Mouse (Mus musculus) hindbrain, postnatal 0 days (tissue): Measurements from ENCODE around the gene Junb. TPM values are rescaled to one million over a fixed set of nuclear protein-coding genes. Genes with fewer than 3 reads are reported as not detected.

Experiments used
- ATAC-seq: fragments of 200-750 bp; cut with Nextera tagmentation; 2 replicates; pipeline ENCODE4 v1.8.0; 2017; ENCODE audit warnings: mild to moderate bottlenecking, moderate TSS enrichment, moderate library complexity
- DNase-seq: peaks from one replicate; pipeline ENCODE4 v3.0.0-alpha.2; 2015; ENCODE audit warnings: low spot score
- H3K27ac ChIP-seq: fragments of 300-500 bp; sonication (generic); 2 replicates; pipeline ENCODE4 v1.5.1; 2014; ENCODE audit warnings: mild to moderate bottlenecking
- H3K27me3 ChIP-seq: fragments of 300-500 bp; sonication (generic); 2 replicates; pipeline ENCODE4 v1.6.1; 2014; ENCODE audit warnings: low read length, mixed read lengths; ENCODE audit not compliant: insufficient read depth
- H3K36me3 ChIP-seq: fragments of 300-500 bp; sonication (generic); 2 replicates; pipeline ENCODE4 v1.6.1; 2014; ENCODE audit warnings: low read length, mixed read lengths; ENCODE audit not compliant: insufficient read depth
- H3K4me1 ChIP-seq: fragments of 300-500 bp; sonication (generic); 2 replicates; pipeline ENCODE4 v1.6.1; 2014; ENCODE audit warnings: antibody characterized with exemption, low read length, mixed read lengths; ENCODE audit not compliant: insufficient read depth
- H3K4me2 ChIP-seq: fragments of 300-500 bp; sonication (generic); 2 replicates; pipeline ENCODE4 v1.6.1; 2014; ENCODE audit warnings: low read depth, mild to moderate bottlenecking, low read length, moderate library complexity, mixed read lengths
- H3K4me3 ChIP-seq: fragments of 300-500 bp; sonication (generic); 2 replicates; pipeline ENCODE4 v1.5.1; 2014; ENCODE audit warnings: low read length
- H3K9ac ChIP-seq: fragments of 300-500 bp; sonication (generic); replicated peaks from 2 replicates; pipeline ENCODE4 v1.6.1; 2014; ENCODE audit warnings: mild to moderate bottlenecking, low read length, moderate library complexity, mixed read lengths
- H3K9me3 ChIP-seq: fragments of 300-500 bp; sonication (generic); 2 replicates; pipeline ENCODE4 v1.6.1; 2016; ENCODE audit warnings: low read length, mixed read lengths
- CTCF ChIP-seq: IDR thresholded peaks from 2 replicates; pipeline ENCODE4 v1.5.1; 2016; ENCODE audit warnings: antibody characterized with exemption, control low read depth, low read depth
- WGBS: fragments of 180-500 bp; shearing (Covaris S2); extraction: QIAGEN DNeasy Blood & Tissue Kit; methylation state at CpG from one replicate; pipeline ENCODE4 v1.1.7; 2014; 5-methylcytosine and 5-hydroxymethylcytosine counted together
- polyA plus RNA-seq: library from polyadenylated mRNA; unstranded; fragments of >200 nt; fragmentation: Nextera tagmentation; extraction: Ambion mirVana; gene quantifications from 2 replicates; pipeline ENCODE4 v1.2.1, GENCODE M21; 2015
- total RNA-seq: library from RNA; depleted of rRNA; stranded (reverse); fragments of >200 nt; gene quantifications from 2 replicates; pipeline ENCODE4 v1.2.3, GENCODE M21; 2014

Junb gene
- total and polyA plus RNA-seq, 2 experiments from 2014 or later: 7.9 to 17.8 TPM

- H3K9ac ChIP-seq: peak overlapping the region; percentile 95
- no peaks in the 10 kb centered on the region for H3K27me3 ChIP-seq
- WGBS: 4% methylated on average over 14 of the region's 14 CpGs
- no peak for TF ChIP-seq CTCF
- peak overlapping the region; percentile 84 for H3K4me3 ChIP-seq
- no peaks in the 10 kb centered on the region for H3K9me3 ChIP-seq
- ATAC-seq (no peak; the same call in 1 of the 2 replicates), DNase-seq (peak; percentile 48)
- H3K4me2 ChIP-seq: peak overlapping the region; percentile 71
- H3K27ac ChIP-seq: peak overlapping the region; percentile 95
- peaks cover 22% of the 10 kb centered on the region for H3K4me1 ChIP-seq
- 0 out of 2 replicates have a peak, but pooled peaks cover under 1% of the 10 kb centered on the region for H3K36me3 ChIP-seq
Measured at GRCm38 (mm10) chr8:84935489-84935888, 43.0 kb downstream of the Junb start.

DNA sequence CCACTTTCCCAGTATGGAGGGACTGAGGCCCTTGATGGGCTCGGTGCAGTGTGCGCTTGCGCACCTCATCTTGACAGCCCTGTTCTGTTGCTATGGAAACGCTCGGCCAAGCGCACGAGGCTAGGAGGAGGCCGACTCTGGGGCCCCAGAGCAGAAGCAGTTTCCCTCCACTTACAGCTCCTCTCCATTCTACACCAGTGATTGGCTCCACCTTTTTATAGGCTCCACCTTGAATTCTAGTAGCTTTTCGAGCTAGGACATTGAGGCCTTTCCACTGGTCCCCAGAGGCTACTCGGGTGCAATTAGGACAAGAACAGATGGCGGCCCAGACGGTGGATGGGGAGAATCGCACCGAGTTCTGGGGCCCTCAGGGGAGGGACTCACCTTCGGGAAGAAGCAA is 43.7 kb downstream of the Junb start:
- H3K9me3 ChIP-seq: no peaks in the 10 kb centered on the region
- H3K4me1 ChIP-seq: peaks cover 22% of the 10 kb centered on the region
- H3K9ac ChIP-seq: peak overlapping the region; percentile 95
- peak overlapping the region; percentile 71 for H3K4me2 ChIP-seq
- H3K27ac ChIP-seq: peak overlapping the region; percentile 95; the same call in 1 of the 2 replicates
- DNase-seq (peak; percentile 94), ATAC-seq (peak; percentile 68)
- 1% methylated on average over 15 of the region's 15 CpGs for WGBS
- no peaks in the 10 kb centered on the region for H3K27me3 ChIP-seq
- peak overlapping the region; percentile 84 for H3K4me3 ChIP-seq
- H3K36me3 ChIP-seq: peaks cover 7% of the 10 kb centered on the region; the same call in 1 of the 2 replicates
- TF ChIP-seq CTCF: no peak

- ATAC-seq: no peak
- Histone ChIP-seq H3K9me3 (no peaks in the 10 kb centered on the region), H3K4me2 (peak overlapping the region; percentile 71), H3K27ac (no peak overlapping the region), H3K9ac (no peak overlapping the region), H3K4me3 (peak overlapping the region; percentile 84), H3K36me3 (peaks cover 7% of the 10 kb centered on the region; the same call in 1 of the 2 replicates), H3K4me1 (peaks cover 22% of the 10 kb centered on the region), H3K27me3 (no peaks in the 10 kb centered on the region)
- no peak for TF ChIP-seq CTCF
- WGBS: 83% methylated on average over 16 of the region's 16 CpGs
- no peak for DNase-seq
Measured at GRCm38 (mm10) chr8:84933767-84934559, 44.6 kb downstream of the Junb start.

DNA sequence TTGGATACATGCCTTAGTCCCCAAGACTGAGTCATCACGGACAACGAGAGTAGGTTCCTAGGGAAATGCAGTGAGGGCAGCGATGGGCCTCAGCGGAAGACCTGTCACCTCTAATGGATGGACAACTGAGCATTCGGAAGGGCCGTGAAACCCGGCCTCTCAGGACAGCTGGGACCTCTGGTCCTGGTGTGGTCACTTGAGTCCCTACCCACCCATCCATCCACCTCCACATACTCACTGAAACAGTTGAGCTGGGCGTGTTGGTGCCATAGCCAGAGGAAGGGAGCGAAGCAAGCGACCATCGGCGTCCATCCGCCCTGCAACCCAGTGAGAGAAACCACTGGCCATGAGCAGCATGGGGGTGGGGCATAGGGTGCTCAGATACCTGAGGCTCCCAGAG is 47.9 kb downstream of the Junb start:
- WGBS: 91% methylated on average over 13 of the region's 13 CpGs
- no peak for TF ChIP-seq CTCF
- ATAC-seq (no peak), DNase-seq (no peak)
- peaks cover 19% of the 10 kb centered on the region for H3K4me1 ChIP-seq
- no peak overlapping the region for H3K4me3 ChIP-seq
- H3K4me2 ChIP-seq: no peak overlapping the region
- H3K36me3 ChIP-seq: peaks cover 23% of the 10 kb centered on the region; the same call in 1 of the 2 replicates
- H3K27me3 ChIP-seq: no peaks in the 10 kb centered on the region
- H3K9ac ChIP-seq: no peak overlapping the region
- H3K9me3 ChIP-seq: no peaks in the 10 kb centered on the region
- H3K27ac ChIP-seq: no peak overlapping the region

- Histone ChIP-seq H3K36me3 (peaks cover 37% of the 10 kb centered on the region; the same call in 1 of the 2 replicates), H3K9ac (0 out of 2 replicates have a peak overlapping the region, but pooled peaks have one; percentile 24)
- ATAC-seq: peak; percentile 84
Measured at GRCm38 (mm10) chr8:84928456-84929306, 49.8 kb downstream of the Junb start.

GRCm38 (mm10) chr8:84927513-84927912 is 51.0 kb downstream of the Junb start:
- DNase-seq (no peak), ATAC-seq (no peak)
- WGBS: 85% methylated on average over 1 of the region's 1 CpGs
- Histone ChIP-seq H3K36me3 (peaks cover 40% of the 10 kb centered on the region; the same call in 1 of the 2 replicates), H3K9ac (no peak overlapping the region), H3K9me3 (no peaks in the 10 kb centered on the region), H3K4me1 (no peaks in the 10 kb centered on the region; the same call in 1 of the 2 replicates), H3K4me2 (no peak overlapping the region), H3K4me3 (no peak overlapping the region), H3K27me3 (no peaks in the 10 kb centered on the region), H3K27ac (no peak overlapping the region)
- TF ChIP-seq CTCF: no peak

More at GRCm38 (mm10) chr8:84928456-84929306, 49.8 kb downstream of the Junb start:
- H3K27me3 ChIP-seq: no peaks in the 10 kb centered on the region
- peak; percentile 83 for TF ChIP-seq CTCF
- H3K9me3 ChIP-seq: no peaks in the 10 kb centered on the region
- H3K27ac ChIP-seq: peak overlapping the region; percentile 15; the same call in 1 of the 2 replicates
- H3K4me3 ChIP-seq: peak overlapping the region; percentile 19
- DNase-seq: peak; percentile 87
- peaks cover under 1% of the 10 kb centered on the region; the same call in 1 of the 2 replicates for H3K4me1 ChIP-seq
- 6% methylated on average over 47 of the region's 52 CpGs for WGBS
- peak overlapping the region; percentile 52 for H3K4me2 ChIP-seq
